Mouse (Mus musculus): ENCODE results near the gene Fam83e. TPM values are rescaled to one million over a fixed set of nuclear protein-coding genes. Genes with fewer than 3 reads are reported as not detected.

The Fam83e gene
- polyA plus RNA-seq, 1 experiment from 2014 or later, result 2.2 TPM

DNA sequence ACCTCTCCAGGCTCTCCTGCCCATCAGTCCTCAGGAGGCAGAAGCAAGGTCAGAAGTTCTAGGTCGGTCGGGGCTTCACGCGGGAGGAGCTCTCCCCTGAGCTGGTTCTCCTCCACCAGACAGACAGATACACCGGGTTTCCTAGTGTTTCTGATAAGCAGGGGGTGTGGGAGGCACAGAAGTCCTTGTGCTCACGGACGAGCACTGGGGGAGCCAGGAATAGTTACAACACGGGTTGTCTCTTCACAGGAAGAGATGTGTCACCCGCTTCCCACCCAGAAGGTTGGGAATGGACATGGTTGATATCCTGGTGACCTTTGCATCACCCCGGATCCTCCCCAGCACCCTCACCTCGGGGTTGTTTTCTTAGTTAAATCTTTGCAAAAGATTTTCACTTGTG lies 31.2 kb upstream of the Fam83e start:
- no peak for DNase-seq (ENCODE audit: low spot score)
- Histone ChIP-seq H3K27me3 (replicated peaks; ENCODE audit: low read depth, poor library complexity, severe bottlenecking) (peaks cover 14% of the 10 kb centered on the region; the same call in 1 of the 2 replicates), H3K9me3 (no peaks in the 10 kb centered on the region), H3K4me1 (peaks cover 64% of the 10 kb centered on the region), H3K36me3 (replicated peaks) (no peaks in the 10 kb centered on the region), H3K4me3 (no peak overlapping the region), H3K27ac (replicated peaks) (0 out of 2 replicates have a peak overlapping the region, but pooled peaks have one; percentile 26)
- WGBS, result 75% methylated on average over 11 of the region's 11 CpGs

DNA sequence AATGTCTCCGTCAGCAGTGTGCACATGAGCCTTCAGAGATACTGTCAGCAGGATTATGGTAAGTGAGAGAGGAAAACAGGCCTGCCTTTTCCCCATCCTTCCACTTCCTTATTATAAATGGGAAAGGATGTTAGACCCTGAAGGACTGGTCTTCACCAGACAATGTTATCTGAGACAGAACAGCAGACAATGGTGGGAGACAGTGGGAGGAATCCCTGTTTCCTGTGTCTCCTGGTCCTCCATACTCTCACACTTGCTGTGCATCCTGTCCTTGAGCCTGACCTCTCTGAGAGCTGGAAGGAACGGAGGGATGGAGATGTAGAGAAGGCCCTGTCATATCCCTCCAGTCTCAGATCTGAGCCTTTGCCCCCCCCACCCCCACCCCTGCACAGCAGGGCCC lies 28.6 kb upstream of the Fam83e start:
- H3K4me3 ChIP-seq, result no peak overlapping the region
- H3K27ac ChIP-seq (replicated peaks), result 0 out of 2 replicates have a peak overlapping the region, but pooled peaks have one; percentile 44
- 0 out of 2 replicates have a peak, but pooled peaks cover 6% of the 10 kb centered on the region for H3K27me3 ChIP-seq (replicated peaks; ENCODE audit: low read depth, poor library complexity, severe bottlenecking)
- no peaks in the 10 kb centered on the region for H3K36me3 ChIP-seq (replicated peaks)
- no peaks in the 10 kb centered on the region for H3K9me3 ChIP-seq
- no peak for DNase-seq (ENCODE audit: low spot score)
- WGBS, result 87% methylated on average over 2 of the region's 2 CpGs
- H3K4me1 ChIP-seq, result peaks cover 49% of the 10 kb centered on the region

DNA sequence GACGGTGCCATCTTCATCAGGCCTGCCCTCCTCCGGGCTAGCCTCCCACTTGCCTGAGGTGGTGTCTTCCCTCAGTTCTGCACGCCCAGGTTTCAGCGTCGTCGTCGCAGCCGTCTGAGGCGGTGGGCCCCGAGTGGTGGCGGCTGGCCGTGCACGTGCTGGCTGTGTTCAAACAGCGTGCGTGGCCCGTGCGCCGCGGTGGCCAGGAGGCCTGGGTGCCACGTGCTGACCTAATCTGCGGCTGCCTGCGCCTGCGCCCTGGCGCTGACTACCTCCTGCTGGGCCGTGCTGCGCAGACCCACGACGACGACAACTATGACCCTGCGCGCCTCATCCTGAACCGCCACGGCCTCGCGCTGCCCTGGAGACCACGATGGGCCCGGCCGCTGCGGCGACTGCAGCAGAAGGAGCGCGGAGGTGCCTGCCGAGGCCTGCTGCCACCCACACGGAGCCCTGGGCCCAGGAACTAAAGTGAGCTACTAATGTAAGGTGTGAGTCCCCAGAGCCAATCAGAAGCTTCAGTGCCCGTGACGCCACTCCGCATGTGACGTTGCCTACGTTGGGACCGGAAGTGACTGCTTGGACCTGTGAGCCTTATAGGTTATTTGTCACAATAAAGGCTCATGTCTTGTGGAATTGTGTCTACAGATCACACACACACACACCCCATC lies 27.0 kb upstream of the Fam83e start, which contains the start of gene Sec1:
TSS of gene Sec1 (minus strand) at position 482 of the 671 bp plus-strand sequence.
- Histone ChIP-seq H3K9me3 (no peaks in the 10 kb centered on the region), H3K27ac (replicated peaks) (peak within 1 kb of the TSS; percentile 54), H3K27me3 (replicated peaks; ENCODE audit: low read depth, poor library complexity, severe bottlenecking) (peaks cover 19% of the 10 kb centered on the region), H3K4me1 (peaks cover 45% of the 10 kb centered on the region), H3K4me3 (no peak within 1 kb of the TSS), H3K36me3 (replicated peaks) (no peaks in the 10 kb centered on the region)
- WGBS, result 88% methylated on average over 50 of the region's 50 CpGs
- no peak for DNase-seq (ENCODE audit: low spot score)

DNA sequence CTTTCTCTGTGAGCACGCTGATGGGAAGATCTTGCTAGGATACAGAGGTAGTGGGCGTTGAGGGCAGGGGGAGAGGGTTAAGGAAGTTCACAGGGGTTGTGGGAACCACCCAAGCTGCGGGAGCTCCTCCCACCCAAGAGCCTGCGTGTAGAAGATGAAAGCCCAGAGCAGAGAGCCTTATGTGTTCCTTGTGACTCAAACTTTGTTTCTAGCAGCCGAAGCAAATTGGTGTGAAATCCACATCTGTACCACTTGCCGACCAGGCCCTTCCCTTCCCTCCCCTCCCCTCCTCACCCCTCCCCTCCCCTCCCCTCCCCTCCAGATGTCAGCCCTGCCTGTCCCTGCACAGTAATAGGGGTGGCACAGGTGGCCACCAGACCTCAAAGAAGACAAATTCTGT lies 25.9 kb upstream of the Fam83e start:
- peaks cover 45% of the 10 kb centered on the region for H3K4me1 ChIP-seq
- H3K4me3 ChIP-seq, result no peak overlapping the region
- H3K36me3 ChIP-seq (replicated peaks), result no peaks in the 10 kb centered on the region
- peak; percentile 68 for DNase-seq (ENCODE audit: low spot score)
- WGBS, result 18% methylated on average over 6 of the region's 6 CpGs
- H3K27ac ChIP-seq (replicated peaks), result peak overlapping the region; percentile 54; the same call in 1 of the 2 replicates
- no peaks in the 10 kb centered on the region for H3K9me3 ChIP-seq
- H3K27me3 ChIP-seq (replicated peaks; ENCODE audit: low read depth, poor library complexity, severe bottlenecking), result peaks cover 29% of the 10 kb centered on the region

DNA sequence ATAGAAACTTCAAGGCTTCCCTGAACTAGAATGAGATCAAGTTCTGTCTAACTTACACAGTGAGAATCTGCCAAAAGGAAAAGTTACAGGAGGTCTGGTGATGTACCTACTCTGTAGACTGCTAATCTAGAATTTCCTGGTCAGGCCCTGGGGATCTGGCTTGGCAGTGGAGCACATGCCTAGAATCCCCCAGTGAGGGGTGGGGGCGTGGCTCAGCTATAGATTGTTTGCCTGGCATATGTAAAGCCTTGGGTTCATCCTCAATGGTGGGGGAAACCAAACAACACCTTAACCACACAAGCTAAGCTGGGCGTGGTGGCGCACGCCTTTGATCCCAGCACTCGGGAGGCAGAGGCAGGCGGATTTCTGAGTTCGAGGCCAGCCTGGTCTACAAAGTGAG lies 23.1 kb upstream of the Fam83e start:
- DNase-seq (ENCODE audit: low spot score), result no peak
- no peaks in the 10 kb centered on the region for H3K9me3 ChIP-seq
- H3K36me3 ChIP-seq (replicated peaks), result no peaks in the 10 kb centered on the region
- peaks cover 52% of the 10 kb centered on the region for H3K4me1 ChIP-seq
- peaks cover 46% of the 10 kb centered on the region for H3K27me3 ChIP-seq (replicated peaks; ENCODE audit: low read depth, poor library complexity, severe bottlenecking)
- no peak overlapping the region for H3K27ac ChIP-seq (replicated peaks)
- 80% methylated on average over 7 of the region's 7 CpGs for WGBS
- H3K4me3 ChIP-seq, result no peak overlapping the region

DNA sequence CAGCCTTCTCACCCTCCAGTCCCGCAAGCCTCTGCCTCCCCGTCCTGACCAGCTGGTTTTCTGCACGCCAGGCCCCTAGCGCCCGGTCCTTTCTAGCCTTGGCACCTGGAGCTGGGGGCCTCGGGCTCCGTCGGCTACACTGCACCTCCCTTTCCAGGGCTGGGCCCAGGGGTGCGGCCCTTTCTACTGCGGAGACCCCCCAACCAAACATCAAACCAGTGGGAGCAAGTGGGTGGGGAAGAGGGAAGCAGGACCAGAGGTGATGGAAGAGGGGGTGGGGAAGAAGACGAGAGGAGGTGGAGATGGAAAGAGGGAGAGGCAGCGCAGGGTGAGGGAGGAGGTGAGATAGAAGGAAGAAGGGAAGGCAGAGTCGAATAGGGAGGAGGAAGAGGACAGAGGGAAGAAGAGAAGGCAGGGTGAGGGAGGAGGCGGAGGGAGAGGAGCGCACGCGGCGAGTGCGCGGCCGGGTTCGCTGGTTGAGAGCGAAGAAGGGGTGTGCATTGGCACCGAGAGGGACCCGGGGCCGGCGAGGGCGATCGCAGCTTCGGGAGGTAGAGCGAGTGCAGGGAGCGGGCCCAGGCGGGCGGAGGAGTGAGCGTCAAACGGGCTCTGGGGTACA lies 21.4 kb upstream of the Fam83e start, which contains the start of gene Car11:
TSS of gene Car11 (plus strand) at position 321 of the 619 bp plus-strand sequence.
- WGBS, result 2% methylated on average over 36 of the region's 36 CpGs
- peak; percentile 45 for DNase-seq (ENCODE audit: low spot score)
- Histone ChIP-seq H3K4me3 (peak within 1 kb of the TSS; percentile 59), H3K36me3 (replicated peaks) (no peaks in the 10 kb centered on the region), H3K9me3 (no peaks in the 10 kb centered on the region), H3K4me1 (peaks cover 56% of the 10 kb centered on the region), H3K27me3 (replicated peaks; ENCODE audit: low read depth, poor library complexity, severe bottlenecking) (peaks cover 46% of the 10 kb centered on the region), H3K27ac (replicated peaks) (peak within 1 kb of the TSS; percentile 48)

DNA sequence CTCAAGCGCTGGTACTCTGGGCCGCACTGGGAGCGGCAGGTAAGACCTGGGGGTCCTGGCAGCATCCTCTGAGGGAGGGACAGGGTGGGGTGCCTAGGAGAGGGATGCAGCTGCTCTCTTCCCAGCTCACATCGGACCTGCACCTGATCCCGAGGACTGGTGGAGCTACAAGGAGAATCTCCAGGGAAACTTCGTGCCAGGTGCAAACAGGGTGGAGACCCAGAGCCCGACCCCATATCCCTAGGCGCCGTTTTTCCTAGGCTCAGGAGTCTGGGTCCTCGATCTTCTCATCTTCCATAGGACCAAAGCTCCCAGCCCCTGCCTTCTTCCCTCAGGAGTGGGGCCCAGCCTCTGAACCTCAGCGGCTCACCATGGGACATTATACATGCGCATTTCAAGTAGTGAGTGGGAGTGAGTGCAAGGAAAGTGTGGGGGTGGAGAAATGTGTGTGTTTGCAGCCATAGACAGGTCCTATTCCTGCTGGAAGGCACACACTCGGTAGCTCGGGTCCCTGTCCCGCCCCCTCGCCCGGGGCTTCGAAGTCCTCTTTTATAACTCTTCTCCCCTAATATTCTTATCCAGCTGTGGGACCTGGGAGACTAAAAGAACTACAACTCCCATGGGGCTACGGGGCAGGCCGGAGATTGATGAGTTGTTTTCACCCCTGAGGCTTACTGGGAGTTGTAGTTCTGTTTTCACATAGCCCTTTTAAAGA lies 20.6 kb upstream of the Fam83e start:
- WGBS, result 1% methylated on average over 20 of the region's 20 CpGs
- DNase-seq (ENCODE audit: low spot score), result peak; percentile 76
- Histone ChIP-seq H3K4me1 (peaks cover 52% of the 10 kb centered on the region), H3K36me3 (replicated peaks) (no peaks in the 10 kb centered on the region), H3K9me3 (no peaks in the 10 kb centered on the region), H3K27me3 (replicated peaks; ENCODE audit: low read depth, poor library complexity, severe bottlenecking) (peaks cover 46% of the 10 kb centered on the region), H3K4me3 (peak overlapping the region; percentile 59), H3K27ac (replicated peaks) (peak overlapping the region; percentile 48)

DNA sequence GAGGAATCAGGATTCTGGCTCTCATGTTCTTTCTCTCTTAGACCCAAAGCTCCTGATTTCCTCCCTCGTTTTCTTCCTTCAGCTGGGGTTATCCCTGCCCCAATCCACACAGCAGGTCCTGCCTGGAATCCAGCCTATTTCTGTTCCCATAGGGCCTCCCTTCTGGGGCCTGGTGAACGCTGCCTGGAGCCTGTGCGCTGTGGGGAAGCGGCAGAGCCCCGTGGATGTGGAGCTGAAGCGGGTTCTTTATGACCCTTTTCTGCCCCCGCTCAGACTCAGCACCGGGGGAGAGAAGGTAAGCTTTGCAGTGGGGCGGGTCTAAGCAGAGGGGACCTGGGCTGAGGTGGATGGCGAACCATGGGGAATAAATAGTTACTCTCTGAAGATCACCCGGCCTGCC lies 19.9 kb upstream of the Fam83e start:
- no peak for DNase-seq (ENCODE audit: low spot score)
- peak overlapping the region; percentile 32; the same call in 1 of the 2 replicates for H3K27ac ChIP-seq (replicated peaks)
- H3K36me3 ChIP-seq (replicated peaks), result no peaks in the 10 kb centered on the region
- peaks cover 55% of the 10 kb centered on the region for H3K4me1 ChIP-seq
- peaks cover 46% of the 10 kb centered on the region for H3K27me3 ChIP-seq (replicated peaks; ENCODE audit: low read depth, poor library complexity, severe bottlenecking)
- peak overlapping the region; percentile 59 for H3K4me3 ChIP-seq
- 32% methylated on average over 11 of the region's 11 CpGs for WGBS
- no peaks in the 10 kb centered on the region for H3K9me3 ChIP-seq

DNA sequence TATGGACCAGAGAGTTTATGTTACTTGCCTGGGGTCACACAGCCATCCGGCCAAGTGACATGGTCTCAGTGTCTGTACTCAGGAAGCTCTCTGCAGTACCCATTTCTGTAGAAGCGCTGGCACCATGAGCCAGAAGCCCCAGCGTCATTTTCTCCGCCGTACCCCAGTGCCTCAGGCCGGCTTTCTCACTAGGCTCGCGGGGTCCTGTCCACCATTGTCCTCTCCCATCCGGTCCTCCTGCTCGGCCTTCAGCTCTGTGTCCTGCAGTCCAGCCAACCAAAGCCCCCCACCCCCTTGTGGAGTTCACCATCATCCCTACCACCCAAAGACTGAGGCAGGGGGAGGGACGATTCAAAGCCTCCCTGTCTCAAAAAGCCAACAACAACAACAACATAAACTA lies 19.4 kb upstream of the Fam83e start:
- Histone ChIP-seq H3K4me1 (peaks cover 60% of the 10 kb centered on the region), H3K9me3 (no peaks in the 10 kb centered on the region), H3K27ac (replicated peaks) (no peak overlapping the region), H3K36me3 (replicated peaks) (no peaks in the 10 kb centered on the region), H3K27me3 (replicated peaks; ENCODE audit: low read depth, poor library complexity, severe bottlenecking) (peaks cover 46% of the 10 kb centered on the region), H3K4me3 (peak overlapping the region; percentile 59; the same call in 1 of the 2 replicates)
- no peak for DNase-seq (ENCODE audit: low spot score)
- WGBS, result 86% methylated on average over 11 of the region's 11 CpGs

DNA sequence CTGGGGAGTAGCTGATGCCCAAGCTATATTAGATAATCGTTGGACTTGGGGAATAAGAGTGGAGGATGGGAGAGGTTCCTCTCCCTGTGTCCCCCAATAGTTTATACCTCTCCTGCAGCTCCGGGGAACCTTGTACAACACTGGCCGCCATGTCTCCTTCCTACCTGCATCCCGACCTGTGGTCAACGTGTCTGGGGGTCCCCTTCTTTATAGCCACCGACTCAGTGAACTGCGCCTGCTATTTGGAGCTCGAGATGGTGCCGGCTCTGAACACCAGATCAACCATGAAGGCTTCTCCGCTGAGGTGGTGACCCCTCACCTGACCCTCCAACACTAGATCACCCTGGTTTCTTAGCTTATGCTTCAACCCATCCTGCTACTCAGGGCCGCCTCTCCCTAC lies 18.7 kb upstream of the Fam83e start:
- Histone ChIP-seq H3K4me1 (peaks cover 67% of the 10 kb centered on the region), H3K4me3 (peak overlapping the region; percentile 76; the same call in 1 of the 2 replicates), H3K36me3 (replicated peaks) (no peaks in the 10 kb centered on the region), H3K9me3 (no peaks in the 10 kb centered on the region), H3K27ac (replicated peaks) (no peak overlapping the region), H3K27me3 (replicated peaks; ENCODE audit: low read depth, poor library complexity, severe bottlenecking) (peaks cover 46% of the 10 kb centered on the region)
- 94% methylated on average over 11 of the region's 11 CpGs for WGBS
- no peak for DNase-seq (ENCODE audit: low spot score)

DNA sequence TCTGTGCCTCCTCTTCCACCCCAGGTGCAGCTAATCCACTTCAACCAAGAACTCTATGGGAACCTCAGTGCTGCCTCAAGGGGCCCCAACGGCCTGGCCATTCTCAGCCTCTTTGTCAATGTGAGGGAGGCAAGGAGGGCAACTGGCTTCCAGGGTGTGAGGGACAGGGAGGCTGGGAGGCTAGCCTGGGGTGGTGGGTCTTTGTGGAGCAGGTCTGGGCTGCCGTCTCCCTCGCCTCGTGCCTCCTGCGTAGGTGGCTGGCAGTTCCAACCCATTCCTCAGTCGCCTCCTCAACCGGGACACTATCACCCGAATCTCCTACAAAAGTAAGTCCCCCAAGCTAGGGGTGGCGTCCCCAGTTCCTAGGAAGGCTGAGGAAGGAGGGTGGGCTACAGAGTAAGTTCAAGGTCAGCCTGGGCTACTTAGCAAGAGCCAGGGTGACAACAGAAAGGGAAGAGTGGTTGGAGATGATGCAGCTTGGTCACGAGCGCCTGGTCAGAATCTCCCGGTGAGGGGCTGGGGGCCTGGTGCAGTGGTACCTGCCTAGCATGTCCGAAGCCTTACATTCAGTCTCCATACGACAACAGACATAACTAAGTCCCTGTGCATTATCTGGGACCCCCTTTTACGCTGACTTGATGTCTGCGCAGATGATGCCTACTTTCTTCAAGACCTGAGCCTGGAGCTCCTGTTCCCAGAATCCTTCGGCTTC lies 18.0 kb upstream of the Fam83e start:
- WGBS, result 90% methylated on average over 17 of the region's 17 CpGs
- H3K4me3 ChIP-seq, result peak overlapping the region; percentile 76
- peak overlapping the region; percentile 88 for H3K27ac ChIP-seq (replicated peaks)

DNA sequence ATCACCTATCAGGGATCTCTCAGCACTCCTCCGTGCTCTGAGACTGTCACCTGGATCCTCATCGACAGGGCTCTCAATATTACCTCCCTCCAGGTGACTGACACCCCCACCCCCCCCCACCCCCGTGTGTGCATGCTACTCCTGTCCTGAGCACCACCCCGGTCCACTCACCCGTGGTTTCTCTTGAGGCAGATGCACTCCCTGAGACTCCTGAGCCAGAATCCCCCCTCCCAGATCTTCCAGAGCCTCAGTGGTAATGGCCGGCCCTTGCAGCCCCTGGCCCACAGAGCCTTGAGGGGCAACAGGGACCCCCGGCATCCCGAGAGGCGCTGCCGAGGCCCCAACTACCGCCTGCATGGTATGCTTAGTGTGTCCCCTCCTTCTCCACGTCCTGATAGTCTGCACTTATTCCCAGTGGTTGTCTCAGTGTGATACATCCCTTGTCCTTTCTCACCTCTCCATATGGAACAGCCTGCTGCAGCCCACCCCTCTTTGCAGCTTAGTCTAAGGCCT lies 17.4 kb upstream of the Fam83e start:
- peaks cover 38% of the 10 kb centered on the region for H3K27me3 ChIP-seq (replicated peaks; ENCODE audit: low read depth, poor library complexity, severe bottlenecking)
- no peaks in the 10 kb centered on the region for H3K36me3 ChIP-seq (replicated peaks)
- peak overlapping the region; percentile 88 for H3K27ac ChIP-seq (replicated peaks)
- no peak for DNase-seq (ENCODE audit: low spot score)
- peaks cover 80% of the 10 kb centered on the region for H3K4me1 ChIP-seq
- WGBS, result 46% methylated on average over 12 of the region's 12 CpGs
- peak overlapping the region; percentile 76 for H3K4me3 ChIP-seq
- no peaks in the 10 kb centered on the region for H3K9me3 ChIP-seq

More for the DNA sequence above, 18.0 kb upstream of the Fam83e start:
- DNase-seq (ENCODE audit: low spot score), result no peak
- H3K27me3 ChIP-seq (replicated peaks; ENCODE audit: low read depth, poor library complexity, severe bottlenecking), result peaks cover 44% of the 10 kb centered on the region
- no peaks in the 10 kb centered on the region for H3K9me3 ChIP-seq
- no peaks in the 10 kb centered on the region for H3K36me3 ChIP-seq (replicated peaks)
- peaks cover 74% of the 10 kb centered on the region for H3K4me1 ChIP-seq

All from embryonic facial prominence, embryonic 10.5 days (tissue).